Mouse (Mus musculus): ENCODE results near the gene Rasl11b.
A peak's percentile ranks its signal among the peaks of the same experiment; 100 is the strongest.

DNA sequence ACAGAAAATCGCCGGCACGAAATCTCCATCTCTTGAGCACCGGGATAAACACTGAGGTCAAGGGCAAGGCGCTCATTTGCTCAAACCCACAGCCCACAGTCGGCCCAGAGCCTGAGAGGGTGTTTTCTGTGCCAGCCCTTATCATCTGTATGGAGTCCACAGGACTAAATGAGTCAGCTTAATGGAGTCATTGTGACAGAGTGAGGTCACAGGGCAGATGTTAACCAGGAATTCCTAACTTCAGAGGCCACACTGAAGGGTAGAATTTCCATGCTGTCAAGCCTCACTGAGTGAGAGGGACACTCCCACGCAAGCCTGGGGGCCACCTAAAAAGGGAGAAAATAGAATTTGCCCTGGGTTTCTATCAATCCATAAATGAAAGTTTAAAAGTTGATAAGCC is 35.2 kb upstream of the Rasl11b start:
- TF ChIP-seq MAX (IDR thresholded peaks at IDR 0.05; ENCODE audit: low read depth) = no peak
- no peak for TF ChIP-seq POLR2A (IDR thresholded peaks at IDR 0.05; ENCODE audit: insufficient read length, low read depth)
- no peak for TF ChIP-seq USF1 (IDR thresholded peaks at IDR 0.05; ENCODE audit: low read depth)
- no peak for TF ChIP-seq POLR2AphosphoS2 (IDR thresholded peaks at IDR 0.05; ENCODE audit: insufficient read length, low read depth)
- peak in 1 of 3 experiments; percentile 18 for TF ChIP-seq MYOG (IDR thresholded peaks at IDR 0.05; ENCODE audit: control insufficient read depth in 1 of 3, insufficient read depth in 1 of 3, insufficient read length in 2 of 3, low read depth in 2 of 3)
- no peak for TF ChIP-seq SRF (IDR thresholded peaks at IDR 0.05; ENCODE audit: control insufficient read depth, insufficient read length, low read depth)

Measured in myocyte (in vitro differentiated cells).